Mouse (Mus musculus): ENCODE measurements at regions not wholly inside any gene's neighbourhood (a gene's known extent, or its start where the extent isn't known, plus 50 kb on each side); places are given as distances from the start of the nearest gene placed in this dataset.

- DNase-seq = no peak
Observed at GRCm38 (mm10) chr2:147926861-147927260, 119.9 kb downstream of the Foxa2 start.

- DNase-seq = no peak
Observed at GRCm38 (mm10) chr2:147907341-147907740, 139.4 kb downstream of the Foxa2 start.

GRCm38 (mm10) chr2:147905759-147906740, 140.7 kb downstream of the Foxa2 start:
- DNase-seq = peak; percentile 39

GRCm38 (mm10) chr2:147905118-147905517, 141.7 kb downstream of the Foxa2 start:
- no peak for DNase-seq

GRCm38 (mm10) chr2:147899236-147899635, 147.5 kb downstream of the Foxa2 start:
- DNase-seq = no peak

GRCm38 (mm10) chr2:147895691-147896090, 151.1 kb downstream of the Foxa2 start:
- DNase-seq = peak; percentile 51

- DNase-seq = no peak
Observed at GRCm38 (mm10) chr2:147894213-147894612, 152.6 kb downstream of the Foxa2 start.

GRCm38 (mm10) chr2:147886191-147886590, 160.6 kb downstream of the Foxa2 start:
- DNase-seq = no peak

GRCm38 (mm10) chr2:147877907-147878306, 168.9 kb downstream of the Foxa2 start:
- DNase-seq = no peak

- DNase-seq = no peak
Observed at GRCm38 (mm10) chr2:147877543-147877904, 169.2 kb downstream of the Foxa2 start.

- peak; percentile 6 for DNase-seq
Observed at GRCm38 (mm10) chr2:147876708-147877542, 169.8 kb downstream of the Foxa2 start.

- no peak for DNase-seq
Observed at GRCm38 (mm10) chr2:147872972-147873371, 173.8 kb downstream of the Foxa2 start.

GRCm38 (mm10) chr2:147851186-147851802, 195.5 kb downstream of the Foxa2 start:
- DNase-seq = no peak

- DNase-seq = peak; percentile 37
Observed at GRCm38 (mm10) chr2:147846968-147847749, 199.6 kb downstream of the Foxa2 start.

- no peak for DNase-seq
Observed at GRCm38 (mm10) chr2:147845256-147845655, 201.5 kb downstream of the Foxa2 start.

GRCm38 (mm10) chr2:147840936-147841335, 205.8 kb downstream of the Foxa2 start:
- no peak for DNase-seq

- DNase-seq = no peak
Observed at GRCm38 (mm10) chr2:147838613-147839012, 208.2 kb downstream of the Foxa2 start.

GRCm38 (mm10) chr2:147830551-147830950, 216.2 kb downstream of the Foxa2 start:
- no peak for DNase-seq

GRCm38 (mm10) chr2:147816951-147817350, 229.8 kb downstream of the Foxa2 start:
- DNase-seq = no peak

GRCm38 (mm10) chr2:147814231-147814630, 232.5 kb downstream of the Foxa2 start:
- no peak for DNase-seq

- DNase-seq = no peak
Observed at GRCm38 (mm10) chr2:147813516-147813915, 233.3 kb downstream of the Foxa2 start.

- peak; percentile 55 for DNase-seq
Observed at GRCm38 (mm10) chr2:147808036-147808675, 238.6 kb downstream of the Foxa2 start.

Data from kidney, postnatal 10 days (tissue).